Mouse (Mus musculus): ENCODE measurements around the gene Rabl6.

- TF ChIP-seq CTCF (conservative IDR thresholded peaks at IDR 0.05; ENCODE audit: insufficient read depth, insufficient read length, low read depth, low read length) (no peak), POLR2A (IDR thresholded peaks at IDR 0.05; ENCODE audit: low read depth, low read length) (no peak)
Measured at GRCm38 (mm10) chr2:25620852-25621228, 12.5 kb upstream of the Rabl6 start.
